Mouse (Mus musculus) liver, embryonic 11.5 days (tissue): ENCODE results near the gene Rgs16. TPM values are rescaled to one million over a fixed set of nuclear protein-coding genes. Genes with fewer than 3 reads are reported as not detected.
"Not testable (repeated sequence)": the region's sequence is repeated elsewhere in the genome, so short reads cannot be mapped to it uniquely, and the experiment has no call there.

Source experiments
- ATAC-seq: fragments of 200-750 bp; cut with Nextera tagmentation; replicated peaks from 2 replicates; pipeline ENCODE4 v1.8.0; 2017; ENCODE audit warnings: moderate number of reproducible peaks, mild to moderate bottlenecking, moderate TSS enrichment, moderate library complexity; ENCODE audit not compliant: low FRiP score
- DNase-seq: peaks from one replicate; pipeline ENCODE4 v3.0.0-alpha.2; 2017; ENCODE audit warnings: low spot score
- H3K27ac ChIP-seq: fragments of 300-500 bp; sonication (generic); 2 replicates; pipeline ENCODE4 v1.5.1; 2014; ENCODE audit warnings: mild to moderate bottlenecking, low read depth, low read length, control low read depth
- H3K27me3 ChIP-seq: fragments of 300-500 bp; sonication (generic); replicated peaks from 2 replicates; pipeline ENCODE4 v1.6.1; 2014; ENCODE audit warnings: low read length, mixed read lengths; ENCODE audit not compliant: control insufficient read depth, insufficient read depth
- H3K36me3 ChIP-seq: fragments of 300-500 bp; sonication (generic); 2 replicates; pipeline ENCODE4 v1.6.1; 2014; ENCODE audit warnings: mild to moderate bottlenecking, low read length, moderate library complexity, mixed read lengths; ENCODE audit not compliant: control insufficient read depth, insufficient read depth
- H3K4me1 ChIP-seq: fragments of 300-500 bp; sonication (generic); replicated peaks from 2 replicates; pipeline ENCODE4 v1.6.1; 2014; ENCODE audit warnings: low read length, mixed read lengths; ENCODE audit not compliant: control insufficient read depth, insufficient read depth
- H3K4me2 ChIP-seq: fragments of 300-500 bp; sonication (generic); 2 replicates; pipeline ENCODE4 v1.6.1; 2014; ENCODE audit warnings: mild to moderate bottlenecking, control low read depth, moderate library complexity
- H3K4me3 ChIP-seq: fragments of 300-500 bp; sonication (generic); 2 replicates; pipeline ENCODE4 v1.5.1; 2014; ENCODE audit warnings: low read depth, low read length, control low read depth
- H3K9ac ChIP-seq: fragments of 300-500 bp; sonication (generic); 2 replicates; pipeline ENCODE4 v1.6.1; 2014; ENCODE audit warnings: low read depth, low read length, control low read depth
- H3K9me3 ChIP-seq: fragments of 300-500 bp; sonication (generic); 2 replicates; pipeline ENCODE4 v1.6.1; 2016; ENCODE audit warnings: low read length, inconsistent platforms, mixed read lengths; ENCODE audit not compliant: control insufficient read depth
- WGBS: fragments of 180-500 bp; shearing (Covaris S2); extraction: QIAGEN DNeasy Blood & Tissue Kit; methylation state at CpG from one replicate; pipeline ENCODE4 v1.1.7; 2014; 5-methylcytosine and 5-hydroxymethylcytosine counted together
- polyA plus RNA-seq: library from polyadenylated mRNA; unstranded; fragments of >200 nt; fragmentation: Nextera tagmentation; extraction: Ambion mirVana; gene quantifications from 2 replicates; pipeline ENCODE4 v1.2.1, GENCODE M21; 2014

Gene Rgs16
- polyA plus RNA-seq, 1 experiment from 2014 or later = 1.3 TPM

DNA sequence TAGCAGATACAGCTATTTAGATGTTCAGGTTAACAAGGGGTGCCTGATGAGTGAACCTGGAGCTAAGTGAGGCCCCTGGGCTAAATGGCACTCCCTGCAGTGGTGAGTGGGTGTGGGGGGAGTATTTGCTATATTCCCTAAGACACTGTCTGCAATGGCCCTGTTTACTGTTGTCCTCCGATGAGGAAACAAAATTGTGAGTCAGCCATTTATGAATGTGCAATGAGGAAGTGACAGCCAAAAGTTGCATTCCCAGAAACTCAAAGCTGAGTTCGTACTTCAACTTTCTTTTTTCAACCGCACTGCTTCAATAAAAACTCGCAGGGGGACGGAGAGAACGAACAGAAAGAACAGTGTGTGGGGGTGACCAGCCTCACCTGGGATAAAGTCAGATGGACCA lies 12.4 kb downstream of the Rgs16 start:
- H3K9me3 ChIP-seq = no peaks in the 10 kb centered on the region
- ATAC-seq (no peak), DNase-seq (no peak)
- peak overlapping the region; percentile 69 for H3K4me2 ChIP-seq
- H3K4me1 ChIP-seq = peaks cover 11% of the 10 kb centered on the region
- no peaks in the 10 kb centered on the region for H3K27me3 ChIP-seq
- H3K36me3 ChIP-seq = no peaks in the 10 kb centered on the region
- peak overlapping the region; percentile 41 for H3K4me3 ChIP-seq
- 68% methylated on average over 6 of the region's 6 CpGs for WGBS
- no peak overlapping the region for H3K27ac ChIP-seq
- no peak overlapping the region for H3K9ac ChIP-seq

DNA sequence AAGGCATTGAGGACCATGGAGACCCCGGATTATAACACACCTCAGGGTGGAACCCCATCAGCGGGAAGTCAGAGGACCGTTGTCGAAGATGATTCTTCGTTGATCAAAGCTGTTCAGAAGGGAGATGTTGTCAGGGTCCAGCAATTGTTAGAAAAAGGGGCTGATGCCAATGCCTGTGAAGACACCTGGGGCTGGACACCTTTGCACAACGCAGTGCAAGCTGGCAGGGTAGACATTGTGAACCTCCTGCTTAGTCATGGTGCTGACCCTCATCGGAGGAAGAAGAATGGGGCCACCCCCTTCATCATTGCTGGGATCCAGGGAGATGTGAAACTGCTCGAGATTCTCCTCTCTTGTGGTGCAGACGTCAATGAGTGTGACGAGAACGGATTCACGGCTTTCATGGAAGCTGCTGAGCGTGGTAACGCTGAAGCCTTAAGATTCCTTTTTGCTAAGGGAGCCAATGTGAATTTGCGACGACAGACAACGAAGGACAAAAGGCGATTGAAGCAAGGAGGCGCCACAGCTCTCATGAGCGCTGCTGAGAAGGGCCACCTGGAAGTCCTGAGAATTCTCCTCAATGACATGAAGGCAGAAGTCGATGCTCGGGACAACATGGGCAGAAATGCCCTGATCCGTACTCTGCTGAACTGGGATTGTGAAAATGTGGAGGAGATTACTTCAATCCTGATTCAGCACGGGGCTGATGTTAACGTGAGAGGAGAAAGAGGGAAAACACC lies 13.7 kb downstream of the Rgs16 start:
- ATAC-seq (no peak), DNase-seq (no peak)
- Histone ChIP-seq H3K4me2 (no peak overlapping the region), H3K27me3 (no peaks in the 10 kb centered on the region), H3K9ac (no peak overlapping the region), H3K4me3 (no peak overlapping the region), H3K27ac (no peak overlapping the region), H3K36me3 (no peaks in the 10 kb centered on the region), H3K4me1 (peaks cover 8% of the 10 kb centered on the region), H3K9me3 (no peaks in the 10 kb centered on the region)
- WGBS = 74% methylated on average over 25 of the region's 25 CpGs

DNA sequence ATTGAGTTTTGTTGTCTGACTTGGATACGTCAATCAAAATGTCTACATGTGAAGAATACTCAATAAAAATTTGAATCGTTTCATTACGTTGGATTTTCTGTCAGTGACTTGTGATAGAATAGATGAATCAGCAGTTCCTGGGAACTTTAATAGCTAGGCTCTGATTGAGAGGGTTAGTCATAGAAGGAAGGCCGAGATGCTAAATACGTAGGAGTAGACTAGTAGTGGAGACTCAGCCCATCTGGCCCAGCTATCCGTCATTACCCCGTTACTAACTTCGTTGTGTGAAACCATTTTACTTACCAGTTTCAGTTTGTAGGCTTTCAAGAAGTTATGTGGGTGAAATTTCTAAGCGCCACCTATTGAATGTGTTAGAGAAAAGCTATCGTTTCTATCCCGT lies 24.0 kb downstream of the Rgs16 start:
- Histone ChIP-seq H3K4me2 (no peak overlapping the region), H3K4me1 (no peaks in the 10 kb centered on the region), H3K9me3 (no peaks in the 10 kb centered on the region), H3K9ac (no peak overlapping the region), H3K4me3 (no peak overlapping the region), H3K27me3 (no peaks in the 10 kb centered on the region), H3K27ac (no peak overlapping the region), H3K36me3 (no peaks in the 10 kb centered on the region)
- ATAC-seq (no peak), DNase-seq (no peak)
- 85% methylated on average over 11 of the region's 11 CpGs for WGBS

DNA sequence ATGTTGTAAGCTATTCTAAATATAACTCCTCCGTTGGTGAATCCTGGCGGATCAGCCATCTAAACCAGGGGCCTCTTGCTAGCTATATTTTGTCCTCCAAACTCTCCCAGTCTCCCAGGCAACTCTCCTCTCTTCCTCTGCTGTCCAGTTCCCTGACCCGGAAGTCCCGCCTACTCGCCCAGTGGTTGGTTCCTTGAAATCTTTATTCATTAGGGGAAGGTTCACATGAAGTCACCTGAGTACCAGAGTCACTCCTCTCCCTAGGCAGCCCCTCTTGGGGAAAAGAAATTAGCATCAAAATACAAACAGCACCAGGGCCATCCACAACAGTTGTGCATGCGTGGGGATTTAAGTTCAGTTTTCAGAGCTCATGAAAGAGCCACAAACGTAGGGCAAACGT lies 26.1 kb downstream of the Rgs16 start:
- no peak overlapping the region for H3K4me3 ChIP-seq
- H3K9me3 ChIP-seq = no peaks in the 10 kb centered on the region
- H3K4me1 ChIP-seq = no peaks in the 10 kb centered on the region
- no peaks in the 10 kb centered on the region for H3K27me3 ChIP-seq
- no peak overlapping the region for H3K9ac ChIP-seq
- H3K4me2 ChIP-seq = no peak overlapping the region
- DNase-seq = no peak
- no peak for ATAC-seq
- H3K27ac ChIP-seq = no peak overlapping the region
- no peaks in the 10 kb centered on the region for H3K36me3 ChIP-seq
- 59% methylated on average over 8 of the region's 8 CpGs for WGBS

DNA sequence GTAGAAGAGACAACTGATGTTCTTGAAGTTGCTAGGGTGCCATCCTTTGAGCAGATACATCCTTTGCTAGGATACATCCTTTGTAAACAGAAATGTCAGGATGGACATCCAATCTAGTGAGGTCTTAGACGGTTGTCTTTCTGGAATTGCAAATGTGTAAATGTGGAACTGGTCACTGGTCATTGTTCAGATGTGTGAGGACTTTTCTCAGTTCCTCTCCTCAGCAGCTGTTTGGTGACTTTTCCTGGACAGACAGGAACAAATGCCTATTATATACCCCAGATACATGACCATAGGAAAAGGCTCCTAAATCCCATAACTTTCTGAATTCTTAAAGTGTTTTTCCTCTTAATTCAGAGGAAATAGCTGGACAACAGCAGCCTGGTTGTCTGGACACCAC lies 27.1 kb downstream of the Rgs16 start:
- H3K9ac ChIP-seq = no peak overlapping the region
- H3K36me3 ChIP-seq = no peaks in the 10 kb centered on the region
- no peak overlapping the region for H3K4me2 ChIP-seq
- WGBS = 83% methylated on average over 1 of the region's 1 CpGs
- H3K4me3 ChIP-seq = no peak overlapping the region
- no peak for DNase-seq
- no peak for ATAC-seq
- H3K9me3 ChIP-seq = no peaks in the 10 kb centered on the region
- no peaks in the 10 kb centered on the region for H3K27me3 ChIP-seq
- H3K27ac ChIP-seq = no peak overlapping the region
- H3K4me1 ChIP-seq = no peaks in the 10 kb centered on the region

DNA sequence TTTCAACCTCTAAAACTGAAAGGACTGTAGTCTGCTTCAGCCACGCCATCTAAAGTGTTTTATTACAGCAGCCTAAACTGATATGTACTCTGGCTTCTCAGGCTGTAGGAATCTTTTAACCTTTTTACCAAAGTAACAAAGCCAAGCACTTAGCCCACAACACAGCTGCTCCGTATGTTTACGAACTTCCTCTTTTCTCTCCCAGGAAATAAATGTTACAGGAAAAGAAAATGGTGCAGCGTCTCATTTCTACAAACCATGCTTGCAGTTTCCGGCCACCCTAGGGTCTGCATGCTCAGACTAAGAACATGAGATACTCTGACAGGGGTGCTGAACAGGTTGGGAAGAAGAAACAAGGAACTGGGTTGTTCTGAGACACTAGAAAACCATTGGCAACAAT lies 28.3 kb downstream of the Rgs16 start:
- Histone ChIP-seq H3K27me3 (no peaks in the 10 kb centered on the region), H3K27ac (no peak overlapping the region), H3K9ac (no peak overlapping the region), H3K4me1 (no peaks in the 10 kb centered on the region), H3K4me3 (no peak overlapping the region), H3K9me3 (no peaks in the 10 kb centered on the region), H3K4me2 (no peak overlapping the region), H3K36me3 (no peaks in the 10 kb centered on the region)
- no peak for DNase-seq
- 57% methylated on average over 5 of the region's 5 CpGs for whole genome bisulfite sequencing
- ATAC-seq = no peak

DNA sequence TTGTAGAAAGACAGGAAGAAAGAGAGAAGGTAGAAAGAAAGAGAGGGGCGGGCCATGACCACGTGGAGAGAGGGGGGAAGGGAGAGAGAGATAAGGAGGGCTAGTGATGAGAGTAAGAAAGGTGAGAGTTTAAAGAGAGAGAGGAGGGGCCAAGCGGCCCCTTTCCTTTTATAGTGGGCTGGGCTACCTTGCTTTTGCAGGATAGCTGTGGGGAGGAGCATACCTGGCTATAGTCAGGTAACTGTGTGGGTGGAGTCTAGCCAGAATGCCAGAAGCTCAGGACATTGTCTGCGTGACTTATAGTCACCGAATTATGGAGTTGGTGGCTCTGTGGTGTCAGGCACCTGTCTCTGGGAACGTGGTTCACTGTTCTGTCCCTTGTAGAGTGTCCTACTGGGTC lies 29.4 kb downstream of the Rgs16 start:
- not testable (repeated sequence) for ATAC-seq, H3K27ac ChIP-seq
- 59% methylated on average over 6 of the region's 6 CpGs for WGBS

DNA sequence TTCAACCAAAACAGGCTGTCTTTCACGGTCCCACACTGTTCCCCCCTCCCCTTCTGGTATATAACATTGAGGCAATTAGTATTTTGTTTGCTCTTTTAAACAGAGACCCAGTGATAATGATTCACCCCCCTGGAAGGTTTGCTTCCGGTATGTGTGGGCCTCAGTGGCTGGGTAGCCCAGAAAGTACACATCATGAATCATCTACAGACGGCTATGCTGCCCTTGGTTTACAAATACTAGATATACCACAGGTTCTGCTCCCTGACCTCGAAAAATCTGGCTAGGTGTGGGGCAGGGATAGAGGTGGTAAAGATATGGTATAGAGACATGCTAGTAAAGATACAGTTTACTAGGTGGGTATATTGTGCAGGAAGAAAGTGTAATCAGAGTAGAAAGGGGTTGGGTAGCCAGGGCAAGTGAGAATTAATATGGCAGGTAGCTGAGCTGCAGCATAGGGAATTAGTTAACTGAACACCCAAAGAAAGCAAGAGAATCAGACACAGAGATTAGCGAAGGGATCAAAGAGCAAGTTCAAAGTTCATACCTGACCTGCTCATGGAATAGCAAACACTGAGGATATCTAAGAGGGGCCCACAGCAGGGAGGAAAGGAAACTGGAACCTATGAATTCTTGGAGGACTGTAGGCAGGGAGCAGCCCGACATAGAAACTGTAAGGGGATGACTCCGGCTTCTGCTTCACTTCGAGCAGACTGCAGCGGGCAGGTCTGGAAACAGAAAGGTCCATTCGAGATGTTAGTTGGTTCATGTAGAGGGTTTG lies 30.0 kb downstream of the Rgs16 start:
- Histone ChIP-seq H3K9ac (no peak overlapping the region), H3K27me3 (no peaks in the 10 kb centered on the region), H3K9me3 (no peaks in the 10 kb centered on the region), H3K27ac (no peak overlapping the region), H3K4me3 (no peak overlapping the region), H3K36me3 (no peaks in the 10 kb centered on the region), H3K4me1 (no peaks in the 10 kb centered on the region), H3K4me2 (no peak overlapping the region)
- 69% methylated on average over 10 of the region's 10 CpGs for WGBS
- ATAC-seq (no peak), DNase-seq (no peak)

More for the DNA sequence above, 29.4 kb downstream of the Rgs16 start:
- H3K9me3 ChIP-seq, H3K4me3 ChIP-seq, H3K36me3 ChIP-seq, H3K9ac ChIP-seq, H3K27me3 ChIP-seq, H3K4me2 ChIP-seq, DNase-seq, H3K4me1 ChIP-seq: not testable (repeated sequence)

DNA sequence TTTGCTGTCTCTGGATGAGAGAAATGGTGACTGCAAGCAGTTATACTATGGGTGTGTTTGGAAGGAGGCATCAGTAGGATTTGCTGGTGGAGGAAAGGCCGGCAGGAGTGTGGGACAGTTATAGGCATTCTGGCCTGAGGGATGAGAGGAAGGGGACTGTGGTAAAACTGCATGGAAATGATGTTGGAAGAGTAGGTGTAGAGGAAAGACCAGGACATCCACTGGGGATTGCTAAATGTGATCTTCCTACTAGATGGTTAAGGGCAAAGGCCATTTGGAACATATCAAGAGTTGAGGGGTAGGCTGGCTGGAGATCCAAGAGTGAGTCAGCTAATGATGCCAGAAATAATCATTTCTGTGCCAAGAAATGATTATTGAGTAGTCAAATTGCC lies 30.6 kb downstream of the Rgs16 start:
- Histone ChIP-seq H3K9ac (no peak overlapping the region), H3K4me3 (no peak overlapping the region), H3K27ac (no peak overlapping the region), H3K4me1 (no peaks in the 10 kb centered on the region), H3K4me2 (no peak overlapping the region), H3K27me3 (no peaks in the 10 kb centered on the region), H3K9me3 (no peaks in the 10 kb centered on the region), H3K36me3 (no peaks in the 10 kb centered on the region)
- no peak for DNase-seq
- ATAC-seq = no peak
- WGBS = 76% methylated on average over 1 of the region's 1 CpGs
